Comparison of ENCODE assay signal across 8 mouse cellular contexts in genomic region chr8:89041421-89042117, GRCm38 (mm10). TPM values are rescaled to one million over a fixed set of nuclear protein-coding genes. Genes with fewer than 3 reads are reported as not detected.
A peak's percentile ranks its signal among the peaks of the same experiment; 100 is the strongest.
DNase-seq lines count a peak whose midpoint lies in the region; ATAC-seq and TF ChIP-seq lines count a peak whose summit lies in the region.

No protein-coding gene starts in this region.

- H3K4me2 ChIP-seq in lung, embryonic 14.5 days: peak overlapping the region; percentile 77
- H3K4me2 ChIP-seq in forebrain, embryonic 13.5 days: peak overlapping the region; percentile 73
- H3K4me2 ChIP-seq in limb, embryonic 13.5 days (replicated peaks): peak overlapping the region; percentile 76

- WGBS in lung, embryonic 14.5 days: under 1% methylated on average over 55 of the region's 55 CpGs
- WGBS in lung, adult 2 months: 1% methylated on average over 54 of the region's 55 CpGs
- WGBS in forebrain, embryonic 13.5 days: under 1% methylated on average over 55 of the region's 55 CpGs
- WGBS in limb, embryonic 13.5 days: 1% methylated on average over 55 of the region's 55 CpGs
- WGBS in small intestine, adult 2 months: 2% methylated on average over 55 of the region's 55 CpGs

- peak; percentile 45 for DNase-seq in lung, embryonic 14.5 days
- DNase-seq in lung, adult 2 months: no peak
- DNase-seq in adipocyte (ENCODE audit: low spot score): no peak
- DNase-seq in gastrocnemius, adult 18-20 months (ENCODE audit: low spot score): no peak
- no peak for DNase-seq in c-Kit-positive CD71-positive TER-119-positive erythroid progenitor cells, embryonic 14.5 days (ENCODE audit: low spot score)

- no peaks in the 10 kb centered on the region for H3K9me3 ChIP-seq in lung, embryonic 14.5 days (ENCODE audit: low read depth, low read length)
- no peaks in the 10 kb centered on the region for H3K9me3 ChIP-seq in forebrain, embryonic 13.5 days (replicated peaks)
- H3K9me3 ChIP-seq in limb, embryonic 13.5 days: no peaks in the 10 kb centered on the region

- TF ChIP-seq CTCF in lung, embryonic 14.5 days (IDR thresholded peaks at IDR 0.05; ENCODE audit: low read depth): no peak
- no peak for TF ChIP-seq CTCF in lung, adult 2 months (IDR thresholded peaks at IDR 0.05; ENCODE audit: insufficient read depth, low read length)
- no peak for TF ChIP-seq CTCF in small intestine, adult 2 months (IDR thresholded peaks at IDR 0.05; ENCODE audit: extremely low read depth, insufficient read length, insufficient replicate concordance, low read depth, low read length)

- H3K27ac ChIP-seq in lung, embryonic 14.5 days (ENCODE audit: low read depth): peak overlapping the region; percentile 36; the same call in 1 of the 2 replicates
- H3K27ac ChIP-seq in forebrain, embryonic 13.5 days: peak overlapping the region; percentile 97
- H3K27ac ChIP-seq in limb, embryonic 13.5 days: peak overlapping the region; percentile 99
- no peak overlapping the region for H3K27ac ChIP-seq in small intestine, adult 2 months (ENCODE audit: insufficient read depth, low read depth, low read length)

- peaks cover 2% of the 10 kb centered on the region; the same call in 1 of the 2 replicates for H3K4me1 ChIP-seq in lung, embryonic 14.5 days (ENCODE audit: insufficient read depth)
- peaks cover 3% of the 10 kb centered on the region; the same call in 1 of the 2 replicates for H3K4me1 ChIP-seq in lung, adult 2 months (ENCODE audit: control insufficient read depth, insufficient read depth, low read length)
- peaks cover 63% of the 10 kb centered on the region for H3K4me1 ChIP-seq in forebrain, embryonic 13.5 days
- peaks cover 44% of the 10 kb centered on the region for H3K4me1 ChIP-seq in limb, embryonic 13.5 days
- H3K4me1 ChIP-seq in small intestine, adult 2 months (ENCODE audit: control insufficient read depth, insufficient read depth, insufficient read length, low read length): no peaks in the 10 kb centered on the region; the same call in 1 of the 2 replicates

- 0 out of 2 replicates have a peak, but pooled peaks have one; percentile 11 for ATAC-seq in lung, embryonic 14.5 days (ENCODE audit: insufficient read depth)
- ATAC-seq in forebrain, embryonic 13.5 days: no peak
- ATAC-seq in limb, embryonic 13.5 days (ENCODE audit: low FRiP score, low read depth): no peak

- peak overlapping the region; percentile 47 for H3K9ac ChIP-seq in lung, embryonic 14.5 days
- H3K9ac ChIP-seq in forebrain, embryonic 13.5 days: peak overlapping the region; percentile 98
- H3K9ac ChIP-seq in limb, embryonic 13.5 days: peak overlapping the region; percentile 99

- H3K4me3 ChIP-seq in lung, embryonic 14.5 days (ENCODE audit: low read depth, low read length): peak overlapping the region; percentile 46
- no peak overlapping the region for H3K4me3 ChIP-seq in lung, adult 2 months (replicated peaks; ENCODE audit: extremely low read depth, low read depth, low read length)
- H3K4me3 ChIP-seq in forebrain, embryonic 13.5 days: peak overlapping the region; percentile 71
- H3K4me3 ChIP-seq in limb, embryonic 13.5 days: peak overlapping the region; percentile 70
- peak overlapping the region; percentile 63 for H3K4me3 ChIP-seq in small intestine, adult 2 months (ENCODE audit: low read depth, low read length)

- no peaks in the 10 kb centered on the region for H3K36me3 ChIP-seq in lung, embryonic 14.5 days (ENCODE audit: insufficient read depth)
- 0 out of 2 replicates have a peak, but pooled peaks cover 3% of the 10 kb centered on the region for H3K36me3 ChIP-seq in forebrain, embryonic 13.5 days (ENCODE audit: poor library complexity, severe bottlenecking)
- H3K36me3 ChIP-seq in limb, embryonic 13.5 days: no peaks in the 10 kb centered on the region
- no peaks in the 10 kb centered on the region for H3K36me3 ChIP-seq in small intestine, adult 2 months (ENCODE audit: control insufficient read depth, insufficient read depth, low read length)

- peaks cover 98% of the 10 kb centered on the region for H3K27me3 ChIP-seq in lung, embryonic 14.5 days (ENCODE audit: insufficient read depth, low read length)
- H3K27me3 ChIP-seq in forebrain, embryonic 13.5 days: peaks cover 10% of the 10 kb centered on the region
- H3K27me3 ChIP-seq in limb, embryonic 13.5 days: peaks cover 48% of the 10 kb centered on the region
- peaks cover 69% of the 10 kb centered on the region for H3K27me3 ChIP-seq in small intestine, adult 2 months (ENCODE audit: control insufficient read depth, insufficient read depth, low read length)

- TF ChIP-seq POLR2A in lung, adult 2 months (IDR thresholded peaks at IDR 0.05; ENCODE audit: borderline replicate concordance, extremely low read depth, low read depth, low read length): no peak
- no peak for TF ChIP-seq POLR2A in small intestine, adult 2 months (IDR thresholded peaks at IDR 0.05; ENCODE audit: low read depth, low read length)

RNA-seq across cellular contexts. Expression of gene Sall1, which starts 2.4 kb away (rescaled TPM):
- polyA plus RNA-seq in lung, embryonic 14.5 days (2014; fragmentation: Nextera tagmentation; extraction: Ambion mirVana): 0.05 and 0.08 TPM in 2 replicates
- 0.27 and 0.36 TPM in 2 replicates for polyA plus RNA-seq in lung, adult 2 months (2012; rRNA removed)
- polyA plus RNA-seq in forebrain, embryonic 13.5 days (2015; fragmentation: Nextera tagmentation; extraction: Ambion mirVana): 26.2 and 27.4 TPM in 2 replicates
- 13.2 and 15.3 TPM in 2 replicates for polyA plus RNA-seq in limb, embryonic 13.5 days (2015; fragmentation: Nextera tagmentation; extraction: Ambion mirVana)
- 0.56 and 1.2 TPM in 2 replicates for polyA plus RNA-seq in small intestine, adult 2 months (2012; rRNA removed)
- total RNA-seq in gastrocnemius, adult 18-20 months (2021): not detected

Comparison
In these comparisons a context has a peak if more than half of its experiments do, and no peak if none do; other contexts are left out.
1. H3K9ac ChIP-seq: peak in every context shown above with its lines; median percentile 99 in limb, embryonic 13.5 days; 98 in forebrain, embryonic 13.5 days; 47 in lung, embryonic 14.5 days.